Mouse (Mus musculus): ENCODE measurements around the gene Frmd4a.

GRCm38 (mm10) chr2:4645066-4645465, 627.5 kb downstream of the Frmd4a start:
- no peak for TF ChIP-seq CTCF (IDR thresholded peaks at IDR 0.05; ENCODE audit: borderline replicate concordance, extremely low read depth, insufficient read depth, insufficient read length)
- no peak for TF ChIP-seq POLR2A (IDR thresholded peaks at IDR 0.05; ENCODE audit: borderline replicate concordance, extremely low read depth, insufficient read depth, insufficient read length, poor library complexity, severe bottlenecking)
